Mouse (Mus musculus) liver, embryonic 15.5 days (tissue): ENCODE results near the gene Cbfa2t3. TPM values are rescaled to one million over a fixed set of nuclear protein-coding genes. Genes with fewer than 3 reads are reported as not detected.
A peak's percentile ranks its signal among the peaks of the same experiment; 100 is the strongest.

ENCODE experiments used
- ATAC-seq: fragments of 200-750 bp; cut with Nextera tagmentation; 2 replicates; pipeline ENCODE4 v1.8.0; 2017; ENCODE audit warnings: moderate number of reproducible peaks, mild to moderate bottlenecking, moderate library complexity; ENCODE audit not compliant: insufficient read depth
- H3K27ac ChIP-seq: fragments of 300-500 bp; sonication (generic); replicated peaks from 2 replicates; pipeline ENCODE4 v1.5.1; 2015; ENCODE audit warnings: mild to moderate bottlenecking, inconsistent platforms
- H3K27me3 ChIP-seq: fragments of 300-500 bp; sonication (generic); 2 replicates; pipeline ENCODE4 v1.6.1; 2015; ENCODE audit warnings: mild to moderate bottlenecking, inconsistent platforms
- H3K36me3 ChIP-seq: fragments of 300-500 bp; sonication (generic); replicated peaks from 2 replicates; pipeline ENCODE4 v1.6.1; 2015; ENCODE audit warnings: moderate library complexity, mild to moderate bottlenecking, inconsistent platforms
- H3K4me1 ChIP-seq: fragments of 300-500 bp; sonication (generic); replicated peaks from 2 replicates; pipeline ENCODE4 v1.6.1; 2015; ENCODE audit warnings: inconsistent platforms
- H3K4me2 ChIP-seq: fragments of 300-500 bp; sonication (generic); 2 replicates; pipeline ENCODE4 v1.6.1; 2015; ENCODE audit warnings: moderate library complexity, mild to moderate bottlenecking, inconsistent platforms
- H3K4me3 ChIP-seq: fragments of 300-500 bp; sonication (generic); replicated peaks from 2 replicates; pipeline ENCODE4 v1.5.1; 2015; ENCODE audit warnings: mild to moderate bottlenecking, inconsistent platforms
- H3K9ac ChIP-seq: fragments of 300-500 bp; sonication (generic); 2 replicates; pipeline ENCODE4 v1.6.1; 2015; ENCODE audit warnings: moderate library complexity, mild to moderate bottlenecking, inconsistent platforms
- H3K9me3 ChIP-seq: fragments of 300-500 bp; sonication (generic); replicated peaks from 2 replicates; pipeline ENCODE4 v1.6.1; 2016; ENCODE audit warnings: inconsistent platforms
- WGBS: fragments of 180-500 bp; shearing (Covaris S2); methylation state at CpG from one replicate; pipeline ENCODE4 v1.1.7; 2015; ENCODE audit warnings: mixed read lengths; ENCODE audit not compliant: insufficient replicate concordance; 5-methylcytosine and 5-hydroxymethylcytosine counted together
- polyA plus RNA-seq: library from polyadenylated mRNA; unstranded; fragments of >200 nt; fragmentation: Nextera tagmentation; extraction: Ambion mirVana; gene quantifications from 2 replicates; pipeline ENCODE4 v1.2.1, GENCODE M21; 2015

Gene Cbfa2t3
- 3.5 and 3.6 TPM in 2 replicates for polyA plus RNA-seq

DNA sequence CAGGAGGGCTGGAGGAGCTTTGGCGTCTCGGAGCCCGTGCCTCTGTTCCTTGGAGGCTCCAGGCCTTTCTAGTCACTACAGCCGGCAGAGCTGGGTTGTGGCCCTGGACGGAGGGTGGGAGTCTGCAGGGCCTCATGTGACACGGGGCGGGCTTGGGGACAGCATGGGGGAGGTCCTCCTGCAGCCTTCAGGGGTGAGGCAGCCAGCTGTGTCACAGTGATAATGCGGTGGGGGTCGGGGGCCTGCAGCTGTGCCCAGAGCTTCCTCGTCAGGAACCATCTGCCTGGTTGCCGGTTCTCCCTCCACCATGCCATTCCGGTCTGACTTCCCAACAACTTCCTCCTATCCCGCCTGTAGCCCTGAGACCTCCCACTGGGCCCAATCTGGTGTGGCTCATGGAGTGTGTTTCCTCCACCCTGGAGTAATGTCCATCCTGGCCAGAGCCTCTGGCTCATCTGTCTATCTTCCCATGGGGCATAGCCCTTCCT lies at the start of gene Cbfa2t3:
Cbfa2t3 (minus strand) TSS at position 105 of the 488 bp plus-strand sequence.
- H3K27ac ChIP-seq: peak within 1 kb of the TSS; percentile 66
- peak; percentile 72 for ATAC-seq

DNA sequence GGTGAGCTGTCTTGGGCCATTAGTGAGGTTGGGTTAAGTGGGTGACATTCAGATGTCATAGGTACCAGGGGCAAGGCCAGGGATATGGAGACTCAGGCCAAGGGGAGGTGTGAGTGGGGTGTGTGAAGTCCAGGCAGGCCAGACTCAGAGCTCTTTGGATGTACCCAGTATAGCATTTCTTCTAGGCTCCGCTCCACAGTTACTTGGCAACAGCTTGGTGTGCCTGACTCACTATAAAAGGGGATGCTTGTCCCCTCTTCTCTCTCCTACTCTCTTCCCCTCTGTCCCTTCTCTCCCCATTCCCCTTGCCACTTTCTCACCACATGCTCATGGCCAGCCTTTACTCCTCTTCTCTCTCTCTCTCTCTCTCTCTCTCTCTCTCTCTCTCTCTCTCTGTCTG lies 48.9 kb upstream of the Cbfa2t3 start:
- Histone ChIP-seq H3K9ac (no peak overlapping the region), H3K27ac (no peak overlapping the region), H3K4me3 (no peak overlapping the region), H3K4me1 (no peaks in the 10 kb centered on the region), H3K27me3 (peaks cover 100% of the 10 kb centered on the region), H3K9me3 (no peaks in the 10 kb centered on the region), H3K36me3 (no peaks in the 10 kb centered on the region), H3K4me2 (no peak overlapping the region)
- no peak for ATAC-seq
- 82% methylated on average over 1 of the region's 1 CpGs for WGBS

More for the DNA sequence above, at the start of gene Cbfa2t3:
- Histone ChIP-seq H3K4me2 (peak within 1 kb of the TSS; percentile 71), H3K9me3 (no peaks in the 10 kb centered on the region), H3K4me3 (peak within 1 kb of the TSS; percentile 56), H3K4me1 (peaks cover 96% of the 10 kb centered on the region), H3K27me3 (peaks cover 37% of the 10 kb centered on the region), H3K9ac (peak within 1 kb of the TSS; percentile 51), H3K36me3 (no peaks in the 10 kb centered on the region)
- WGBS: 6% methylated on average over 13 of the region's 13 CpGs

DNA sequence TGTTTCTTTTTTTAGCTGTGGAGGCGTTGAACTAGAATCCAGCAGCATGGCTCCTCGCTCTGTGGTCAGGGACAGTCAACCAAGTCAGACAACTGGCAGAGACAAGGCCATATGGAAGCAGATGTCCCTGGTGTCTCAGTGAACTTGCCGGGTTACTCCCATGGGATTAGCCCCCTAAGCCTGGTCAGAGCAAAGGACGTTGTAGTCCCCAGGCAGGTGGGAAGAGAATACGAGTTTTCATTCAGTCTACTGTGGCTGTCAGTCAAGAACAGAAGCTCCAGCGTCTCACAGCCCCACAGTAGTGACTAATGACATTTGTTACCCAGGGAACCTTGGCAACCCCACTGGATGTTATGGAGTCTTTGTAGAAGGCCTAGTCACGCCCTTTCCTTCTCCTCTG lies 47.5 kb upstream of the Cbfa2t3 start:
- H3K4me1 ChIP-seq: no peaks in the 10 kb centered on the region
- ATAC-seq: no peak
- H3K4me3 ChIP-seq: no peak overlapping the region
- 49% methylated on average over 7 of the region's 7 CpGs for WGBS
- peaks cover 100% of the 10 kb centered on the region for H3K27me3 ChIP-seq
- no peaks in the 10 kb centered on the region for H3K9me3 ChIP-seq
- no peak overlapping the region for H3K9ac ChIP-seq
- H3K4me2 ChIP-seq: no peak overlapping the region
- H3K27ac ChIP-seq: no peak overlapping the region
- H3K36me3 ChIP-seq: no peaks in the 10 kb centered on the region

DNA sequence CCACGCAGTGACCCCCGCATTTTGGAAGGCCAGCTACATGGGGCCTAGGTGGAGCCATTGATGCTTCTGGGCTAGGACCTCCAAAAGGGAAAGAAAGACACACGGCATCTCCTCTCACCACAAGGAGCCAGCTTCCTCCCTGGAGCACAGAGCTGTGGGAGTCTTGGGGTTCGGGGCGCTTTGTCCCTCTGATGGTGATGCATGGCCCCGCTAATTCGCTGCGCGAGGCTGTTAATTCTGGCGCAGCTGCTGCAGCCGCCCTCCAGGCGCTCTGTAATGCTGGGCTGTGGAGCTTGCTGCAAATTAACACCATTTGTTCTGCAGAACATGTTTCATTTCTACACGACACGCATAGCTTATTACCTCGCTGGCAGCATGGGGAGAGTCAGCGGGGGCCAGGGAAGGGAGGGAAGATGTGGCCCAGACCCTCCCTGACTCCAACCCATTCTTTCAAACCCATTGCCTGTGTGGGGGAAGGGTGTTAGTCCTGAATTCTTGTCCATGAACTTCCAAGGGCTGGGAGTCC lies 46.9 kb upstream of the Cbfa2t3 start:
- H3K4me3 ChIP-seq: no peak overlapping the region
- no peaks in the 10 kb centered on the region for H3K36me3 ChIP-seq
- ATAC-seq: no peak
- WGBS: 67% methylated on average over 16 of the region's 16 CpGs
- H3K9ac ChIP-seq: no peak overlapping the region
- H3K27me3 ChIP-seq: peaks cover 100% of the 10 kb centered on the region
- H3K9me3 ChIP-seq: no peaks in the 10 kb centered on the region
- no peaks in the 10 kb centered on the region for H3K4me1 ChIP-seq
- H3K27ac ChIP-seq: no peak overlapping the region
- no peak overlapping the region for H3K4me2 ChIP-seq

DNA sequence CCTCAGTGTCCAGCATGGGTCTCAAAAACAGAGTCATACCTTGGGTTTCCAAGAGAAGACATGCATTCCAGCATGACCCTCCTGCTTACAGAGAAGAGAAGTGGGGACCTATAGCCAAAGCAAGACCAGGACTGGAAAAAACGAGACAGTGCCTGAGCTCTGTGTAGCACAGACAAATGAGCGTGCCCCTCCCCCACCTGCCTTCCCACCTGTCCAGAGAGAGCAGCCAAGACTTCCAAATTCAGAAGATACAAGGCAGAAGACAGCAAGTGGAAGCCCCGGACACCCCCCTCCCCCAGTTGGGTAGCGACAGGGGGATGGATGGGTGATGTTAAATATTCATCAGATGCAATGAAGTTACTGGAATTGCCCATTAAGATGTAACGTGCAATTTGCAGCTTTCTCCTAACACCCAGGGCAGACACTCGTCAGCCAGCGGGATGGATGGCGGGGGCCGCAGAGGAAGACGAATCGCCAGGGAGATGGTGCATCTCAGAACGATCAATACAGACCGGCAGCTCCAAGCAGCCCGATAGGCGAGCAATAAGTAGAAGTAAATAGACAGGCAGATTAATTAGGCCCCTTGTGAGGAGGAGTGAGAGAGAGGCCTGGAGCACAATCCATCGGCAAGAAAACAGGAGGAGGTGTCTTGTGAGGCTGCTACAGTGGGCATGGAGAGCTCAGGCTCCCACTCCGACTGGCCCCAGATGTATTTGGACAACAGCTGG lies 46.3 kb upstream of the Cbfa2t3 start:
- no peak overlapping the region for H3K4me2 ChIP-seq
- no peaks in the 10 kb centered on the region for H3K36me3 ChIP-seq
- no peaks in the 10 kb centered on the region for H3K4me1 ChIP-seq
- no peak for ATAC-seq
- peaks cover 100% of the 10 kb centered on the region for H3K27me3 ChIP-seq
- H3K9me3 ChIP-seq: no peaks in the 10 kb centered on the region
- no peak overlapping the region for H3K9ac ChIP-seq
- no peak overlapping the region for H3K4me3 ChIP-seq
- H3K27ac ChIP-seq: no peak overlapping the region
- 54% methylated on average over 17 of the region's 17 CpGs for WGBS

DNA sequence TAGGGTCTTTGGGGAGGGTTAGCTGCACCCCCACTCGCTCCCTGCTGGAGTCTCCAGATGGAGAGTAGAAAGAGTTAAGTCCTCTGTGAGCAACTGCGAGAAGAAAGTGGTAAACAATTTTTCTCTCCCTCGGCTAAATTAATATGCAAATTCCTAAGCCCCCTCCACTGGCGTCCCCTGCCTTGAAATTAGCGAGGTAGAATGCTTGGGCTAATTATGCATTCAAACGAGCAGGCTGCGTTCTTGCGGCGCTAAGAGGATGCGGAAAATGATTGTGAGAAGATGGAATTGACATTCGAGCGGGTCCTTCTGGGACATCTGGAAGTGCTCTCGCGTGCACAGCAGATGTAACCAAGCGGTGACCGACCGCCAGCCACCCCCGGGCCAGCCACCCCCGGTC lies 43.6 kb upstream of the Cbfa2t3 start:
- no peak overlapping the region for H3K4me2 ChIP-seq
- peaks cover 17% of the 10 kb centered on the region for H3K4me1 ChIP-seq
- no peaks in the 10 kb centered on the region for H3K9me3 ChIP-seq
- H3K9ac ChIP-seq: no peak overlapping the region
- no peaks in the 10 kb centered on the region for H3K36me3 ChIP-seq
- H3K4me3 ChIP-seq: no peak overlapping the region
- ATAC-seq: no peak
- 43% methylated on average over 19 of the region's 19 CpGs for WGBS
- H3K27ac ChIP-seq: no peak overlapping the region
- H3K27me3 ChIP-seq: peaks cover 100% of the 10 kb centered on the region

DNA sequence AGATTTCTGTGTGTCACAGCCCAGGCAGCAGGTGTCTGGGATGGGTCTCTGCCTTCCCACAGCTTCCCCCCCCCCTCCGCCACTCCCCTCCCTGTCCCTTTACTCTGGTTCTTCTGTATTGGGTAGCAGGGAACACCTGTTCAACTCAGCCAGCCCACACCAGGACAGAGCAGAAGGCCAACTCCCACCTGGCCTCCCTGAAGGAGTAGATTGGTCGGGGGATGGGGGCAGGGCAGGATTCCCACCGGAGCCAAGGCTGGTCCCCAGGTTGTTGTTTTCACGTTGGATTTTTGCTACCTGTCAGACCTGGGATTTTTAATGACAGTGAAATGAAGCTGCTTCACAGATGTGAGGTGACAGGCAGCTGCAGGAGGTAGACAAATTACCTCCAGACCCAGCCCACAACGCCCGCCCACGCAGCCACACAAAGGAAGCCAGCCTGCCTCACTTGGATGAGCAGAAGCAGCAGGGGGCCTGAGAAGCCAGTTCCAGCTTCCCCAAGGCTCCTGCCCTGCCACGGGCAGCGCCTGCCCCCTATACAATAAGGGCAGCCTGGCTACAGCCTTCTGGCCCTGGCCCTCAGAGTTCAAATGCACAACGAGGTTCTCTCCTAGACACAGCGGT lies 40.3 kb upstream of the Cbfa2t3 start:
- H3K27ac ChIP-seq: no peak overlapping the region
- H3K4me2 ChIP-seq: no peak overlapping the region
- H3K4me1 ChIP-seq: peaks cover 44% of the 10 kb centered on the region
- no peak for ATAC-seq
- H3K36me3 ChIP-seq: no peaks in the 10 kb centered on the region
- no peak overlapping the region for H3K4me3 ChIP-seq
- no peaks in the 10 kb centered on the region for H3K9me3 ChIP-seq
- H3K27me3 ChIP-seq: peaks cover 100% of the 10 kb centered on the region
- no peak overlapping the region for H3K9ac ChIP-seq
- 24% methylated on average over 11 of the region's 11 CpGs for WGBS

DNA sequence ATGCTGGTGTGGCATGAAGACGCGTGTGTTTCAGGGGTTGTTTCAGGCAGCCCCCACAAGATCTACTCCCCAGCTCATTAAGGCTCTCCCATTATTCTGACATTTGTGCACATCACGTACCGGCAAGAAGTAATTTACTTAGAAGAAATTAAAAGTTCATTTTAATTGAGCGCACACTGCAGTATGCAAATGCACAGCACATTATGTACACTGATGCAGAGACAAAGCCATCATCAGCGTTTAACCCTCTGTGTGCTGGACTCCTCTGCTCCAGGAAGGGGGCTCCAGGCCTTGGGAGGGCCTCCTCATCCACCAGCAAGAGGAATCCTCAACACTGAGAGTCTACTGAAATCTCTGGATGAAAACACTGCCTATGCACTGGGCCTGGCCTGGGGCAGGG lies 39.0 kb upstream of the Cbfa2t3 start:
- Histone ChIP-seq H3K27ac (no peak overlapping the region), H3K9ac (no peak overlapping the region), H3K4me1 (peaks cover 44% of the 10 kb centered on the region), H3K9me3 (no peaks in the 10 kb centered on the region), H3K36me3 (no peaks in the 10 kb centered on the region), H3K4me2 (no peak overlapping the region), H3K27me3 (peaks cover 100% of the 10 kb centered on the region), H3K4me3 (no peak overlapping the region)
- ATAC-seq: no peak
- WGBS: 84% methylated on average over 6 of the region's 6 CpGs

DNA sequence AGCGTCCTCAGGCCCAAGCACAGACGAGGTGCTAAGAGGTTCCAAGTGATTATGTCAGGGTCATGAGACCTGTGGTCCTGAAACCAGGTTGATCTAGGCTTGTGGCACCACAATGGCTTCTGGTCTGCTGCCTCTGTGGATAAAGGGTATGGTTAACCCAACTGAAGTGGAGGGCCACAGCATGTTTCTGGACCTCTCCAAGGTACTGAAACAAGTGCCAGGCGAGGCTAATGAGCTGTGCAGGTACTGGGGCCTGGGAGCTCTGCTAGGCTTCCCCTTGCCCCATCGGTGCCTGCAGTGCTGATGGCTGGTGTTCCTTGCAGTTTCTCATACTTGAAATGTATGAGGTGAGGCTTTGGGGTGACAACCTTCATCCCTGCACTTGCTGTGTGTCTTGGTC lies 38.2 kb upstream of the Cbfa2t3 start:
- H3K4me3 ChIP-seq: no peak overlapping the region
- no peaks in the 10 kb centered on the region for H3K9me3 ChIP-seq
- no peak overlapping the region for H3K27ac ChIP-seq
- ATAC-seq: no peak
- no peak overlapping the region for H3K9ac ChIP-seq
- no peak overlapping the region for H3K4me2 ChIP-seq
- H3K27me3 ChIP-seq: peaks cover 100% of the 10 kb centered on the region
- 43% methylated on average over 4 of the region's 4 CpGs for WGBS
- H3K36me3 ChIP-seq: no peaks in the 10 kb centered on the region
- H3K4me1 ChIP-seq: peaks cover 44% of the 10 kb centered on the region

DNA sequence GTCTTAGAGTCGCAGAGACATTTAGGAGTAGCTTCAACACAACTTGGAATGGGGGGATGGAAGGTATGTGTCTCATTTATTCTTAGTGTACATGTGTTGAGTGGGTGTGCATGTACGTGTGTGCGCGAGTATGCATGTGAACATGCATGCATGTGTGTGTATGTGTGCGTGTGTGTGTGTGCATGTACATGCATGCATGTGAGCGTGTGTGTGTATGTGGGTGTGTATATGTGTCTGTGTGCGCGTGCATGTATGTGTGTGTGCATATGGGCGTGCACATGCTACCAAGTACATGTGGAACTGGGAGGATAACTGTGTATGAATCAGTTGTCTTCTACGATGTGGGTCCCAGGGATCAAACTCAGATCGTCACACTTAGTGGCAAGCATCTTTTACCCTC lies 37.7 kb upstream of the Cbfa2t3 start:
- no peak for ATAC-seq
- Histone ChIP-seq H3K4me1 (peaks cover 44% of the 10 kb centered on the region), H3K4me3 (peak overlapping the region; percentile 19), H3K27me3 (peaks cover 100% of the 10 kb centered on the region), H3K4me2 (peak overlapping the region; percentile 54), H3K36me3 (no peaks in the 10 kb centered on the region), H3K9ac (peak overlapping the region; percentile 36; the same call in 1 of the 2 replicates), H3K9me3 (no peaks in the 10 kb centered on the region), H3K27ac (peak overlapping the region; percentile 35; the same call in 1 of the 2 replicates)
- WGBS: 70% methylated on average over 11 of the region's 11 CpGs
